Comparison of ENCODE assay signal across 8 mouse cellular contexts in the genomic region with DNA sequence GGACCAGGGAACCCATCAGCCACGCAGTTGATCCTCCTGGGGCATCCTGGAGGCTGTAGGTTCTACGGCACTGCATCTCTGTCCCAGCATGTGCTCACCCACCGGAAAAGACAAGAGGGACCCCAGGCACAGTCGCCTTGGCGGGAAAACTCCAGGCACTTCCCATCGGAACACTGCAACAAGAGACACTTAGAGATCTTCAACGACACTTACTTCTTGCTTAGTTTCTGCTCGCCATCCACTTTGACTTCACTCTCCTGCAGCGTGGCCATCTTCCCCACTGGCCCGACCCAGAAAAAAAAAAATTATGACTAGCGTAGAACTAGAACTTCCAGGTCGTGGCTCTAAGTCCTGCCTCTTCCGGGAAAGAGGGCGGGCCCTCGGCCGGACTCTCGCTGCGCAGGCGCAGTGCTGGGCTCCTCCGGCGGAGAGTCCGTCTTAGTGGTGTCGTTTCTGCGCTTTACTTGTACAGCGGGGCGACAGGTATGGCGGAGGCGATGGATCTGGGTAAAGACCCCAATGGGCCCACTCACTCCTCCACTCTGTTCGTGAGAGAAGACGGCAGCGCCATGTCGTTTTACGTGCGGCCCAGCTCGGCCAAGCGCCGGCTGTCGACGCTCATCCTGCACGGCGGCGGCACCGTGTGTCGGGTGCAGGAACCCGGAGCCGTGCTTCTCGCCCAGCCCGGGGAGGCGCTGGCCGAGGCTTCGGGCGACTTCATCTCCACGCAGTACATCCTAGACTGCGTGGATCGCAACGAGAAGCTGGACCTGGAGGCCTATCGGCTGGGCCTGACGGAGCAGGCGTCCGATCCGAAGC. TPM values are rescaled to one million over a fixed set of nuclear protein-coding genes. Genes with fewer than 3 reads are reported as not detected.
DNase-seq lines count a peak whose midpoint lies in the region; ATAC-seq lines count a peak whose summit lies in the region.

Gene Kars (minus strand): TSS at position 327 of the 819 bp plus-strand sequence.
Gene Terf2ip (plus strand): TSS at position 402 of the 819 bp plus-strand sequence.

- peaks cover 17% of the 10 kb centered on the region for H3K4me1 ChIP-seq in forebrain, embryonic 14.5 days (ENCODE audit: control insufficient read depth, insufficient read depth, low read length)
- peaks cover 26% of the 10 kb centered on the region for H3K4me1 ChIP-seq in neural tube, embryonic 15.5 days

- peak within 1 kb of the TSS; percentile 79 for H3K27ac ChIP-seq in forebrain, embryonic 14.5 days (ENCODE audit: low read depth, low read length)
- peak within 1 kb of the TSS; percentile 88 for H3K27ac ChIP-seq in neural tube, embryonic 15.5 days (replicated peaks)

- intact Hi-C loops in heart, postnatal 14 days (cut with DNase I) = no loop called here

- H3K4me3 ChIP-seq in forebrain, embryonic 14.5 days (ENCODE audit: low read depth, low read length) = peak within 1 kb of the TSS; percentile 97
- peak within 1 kb of the TSS; percentile 99 for H3K4me3 ChIP-seq in neural tube, embryonic 15.5 days (replicated peaks)

- WGBS in forebrain, embryonic 14.5 days = under 1% methylated on average over 61 of the region's 61 CpGs
- under 1% methylated on average over 61 of the region's 61 CpGs for WGBS in neural tube, embryonic 15.5 days

- no peaks in the 10 kb centered on the region for H3K9me3 ChIP-seq in forebrain, embryonic 14.5 days (replicated peaks; ENCODE audit: control insufficient read depth, low read length)
- H3K9me3 ChIP-seq in neural tube, embryonic 15.5 days (replicated peaks) = no peaks in the 10 kb centered on the region

- H3K36me3 ChIP-seq in forebrain, embryonic 14.5 days (ENCODE audit: control insufficient read depth, insufficient read depth, low read length) = peaks cover 12% of the 10 kb centered on the region
- H3K36me3 ChIP-seq in neural tube, embryonic 15.5 days = peaks cover 12% of the 10 kb centered on the region

- peak; percentile 95 for ATAC-seq in forebrain, embryonic 14.5 days
- ATAC-seq in neural tube, embryonic 15.5 days (ENCODE audit: low FRiP score) = peak; percentile 92

- peak within 1 kb of the TSS; percentile 94 for H3K9ac ChIP-seq in forebrain, embryonic 14.5 days (ENCODE audit: low read length)
- peak within 1 kb of the TSS; percentile 92 for H3K9ac ChIP-seq in neural tube, embryonic 15.5 days (replicated peaks)

- DNase-seq in ES-CJ7 (ENCODE audit: low read depth, low spot score) = peak; percentile 97
- peak; percentile 91 for DNase-seq in cerebellum, adult 11 months
- peak; percentile 97 for DNase-seq in forebrain, embryonic 14.5 days (ENCODE audit: low spot score)
- peak; percentile 95 for DNase-seq in heart, postnatal 14 days
- peak; percentile 90 for DNase-seq in layer of hippocampus, adult 11-12 months (ENCODE audit: low spot score)
- peak; percentile 95 to 96 for DNase-seq in lung, adult 18-20 months
- peak; percentile 94 for DNase-seq in testis, postnatal 14 days (ENCODE audit: low spot score)

- H3K27me3 ChIP-seq in forebrain, embryonic 14.5 days (replicated peaks; ENCODE audit: control insufficient read depth, insufficient read depth, low read length) = no peaks in the 10 kb centered on the region
- no peaks in the 10 kb centered on the region for H3K27me3 ChIP-seq in neural tube, embryonic 15.5 days (replicated peaks)

- peak within 1 kb of the TSS; percentile 80 for H3K4me2 ChIP-seq in forebrain, embryonic 14.5 days (ENCODE audit: low read length)
- H3K4me2 ChIP-seq in neural tube, embryonic 15.5 days = peak within 1 kb of the TSS; percentile 88

RNA-seq across cellular contexts. Expression of gene Kars, which starts in this region (rescaled TPM):
- polyA plus RNA-seq in forebrain, embryonic 14.5 days (2014; fragmentation: Nextera tagmentation; extraction: Ambion mirVana) = 189 and 194 TPM in 2 replicates
- 10 to 100 TPM; 84.1 to 85.3 TPM for total RNA-seq in heart, postnatal 14 days (2021)
- 166 and 186 TPM in 2 replicates for polyA plus RNA-seq in neural tube, embryonic 15.5 days (2015; fragmentation: Nextera tagmentation; extraction: Ambion mirVana)

RNA-seq across cellular contexts. Expression of gene Terf2ip, which starts in this region (rescaled TPM):
- 22.6 and 33.3 TPM in 2 replicates for polyA plus RNA-seq in forebrain, embryonic 14.5 days (2014; fragmentation: Nextera tagmentation; extraction: Ambion mirVana)
- total RNA-seq in heart, postnatal 14 days (2021) = 10 to 100 TPM; 10.9 to 11.9 TPM
- 61.3 and 64.9 TPM in 2 replicates for polyA plus RNA-seq in neural tube, embryonic 15.5 days (2015; fragmentation: Nextera tagmentation; extraction: Ambion mirVana)

Comparison
In these comparisons a context has a peak if more than half of its experiments do, and no peak if none do; other contexts are left out.
1. Peak in every context shown above with its lines: DNase-seq, ATAC-seq, H3K4me3 ChIP-seq and H3K27ac ChIP-seq.